Mouse (Mus musculus): ENCODE measurements at regions not wholly inside any gene's neighbourhood (a gene's known extent, or its start where the extent isn't known, plus 50 kb on each side); places are given as distances from the start of the nearest gene placed in this dataset.
"Not testable (repeated sequence)": the region's sequence is repeated elsewhere in the genome, so short reads cannot be mapped to it uniquely, and the experiment has no call there.

GRCm38 (mm10) chr13:72326201-72326600 lies 302.4 kb upstream of the Irx2 start:
- not testable (repeated sequence) for H3K4me1 ChIP-seq (ENCODE audit: control insufficient read depth, insufficient read depth, low read length); H3K27me3 ChIP-seq (ENCODE audit: control insufficient read depth, insufficient read depth, low read length); H3K4me2 ChIP-seq (ENCODE audit: low read length); ATAC-seq (ENCODE audit: low FRiP score, low TSS enrichment); H3K27ac ChIP-seq (replicated peaks; ENCODE audit: low read depth, low read length); DNase-seq; H3K36me3 ChIP-seq (ENCODE audit: control insufficient read depth, insufficient read depth, low read length); H3K4me3 ChIP-seq (replicated peaks; ENCODE audit: low read depth, low read length); H3K9ac ChIP-seq (replicated peaks; ENCODE audit: low read length); H3K9me3 ChIP-seq (ENCODE audit: control insufficient read depth, low read length)
- WGBS = 63% methylated on average over 1 of the region's 1 CpGs

- peak; percentile 53 for DNase-seq
- Histone ChIP-seq H3K9ac (replicated peaks; ENCODE audit: low read length) (no peak overlapping the region), H3K27ac (replicated peaks; ENCODE audit: low read depth, low read length) (no peak overlapping the region), H3K27me3 (ENCODE audit: control insufficient read depth, insufficient read depth, low read length) (peaks cover 13% of the 10 kb centered on the region; the same call in 1 of the 2 replicates), H3K36me3 (ENCODE audit: control insufficient read depth, insufficient read depth, low read length) (no peaks in the 10 kb centered on the region), H3K4me1 (ENCODE audit: control insufficient read depth, insufficient read depth, low read length) (peaks cover 15% of the 10 kb centered on the region), H3K4me2 (ENCODE audit: low read length) (0 out of 2 replicates have a peak overlapping the region, but pooled peaks have one; percentile 15), H3K4me3 (replicated peaks; ENCODE audit: low read depth, low read length) (no peak overlapping the region), H3K9me3 (ENCODE audit: control insufficient read depth, low read length) (no peaks in the 10 kb centered on the region)
- ATAC-seq (ENCODE audit: low FRiP score, low TSS enrichment) = peak; percentile 34; the same call in 1 of the 2 replicates
- WGBS = 5% methylated on average over 6 of the region's 6 CpGs
These were observed 282.9 kb upstream of the Irx2 start for GRCm38 (mm10) chr13:72345647-72346133.

DNA sequence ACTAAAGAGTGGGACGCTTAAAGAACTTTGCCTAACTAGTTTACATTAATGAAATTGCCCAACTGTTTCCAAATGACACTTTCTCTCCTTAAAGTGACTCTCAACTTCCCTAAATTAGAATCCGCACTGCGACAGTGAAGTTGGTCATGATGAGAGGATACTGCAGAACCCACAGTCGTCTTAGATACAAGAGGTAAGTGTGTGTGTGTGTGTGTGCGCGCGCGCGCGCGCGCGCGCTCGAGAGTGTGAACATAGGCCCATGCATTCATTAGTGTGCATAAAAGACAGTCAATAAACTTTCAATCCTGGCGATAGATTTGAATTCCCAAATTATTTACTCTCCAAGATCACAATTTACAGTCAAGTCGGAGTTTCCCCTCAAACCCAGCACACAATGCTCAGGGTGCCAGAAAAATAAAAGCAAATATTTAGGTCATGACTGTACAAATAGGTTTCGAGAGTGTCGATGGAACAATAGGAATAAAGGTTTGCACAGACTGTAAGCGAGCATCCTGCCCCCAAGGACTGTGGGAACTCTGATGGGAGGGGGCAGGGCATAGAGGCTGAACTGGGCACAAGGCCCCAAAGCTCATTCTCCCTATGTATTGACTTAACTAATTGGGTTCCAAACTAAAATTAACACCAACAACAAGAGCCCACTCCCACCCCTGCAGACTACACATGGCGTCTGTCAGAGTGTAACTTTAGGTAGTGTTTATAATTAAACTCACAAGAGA lies 282.2 kb upstream of the Irx2 start:
- 30% methylated on average over 21 of the region's 21 CpGs for WGBS
- Histone ChIP-seq H3K36me3 (ENCODE audit: control insufficient read depth, insufficient read depth, low read length) (no peaks in the 10 kb centered on the region), H3K27me3 (ENCODE audit: control insufficient read depth, insufficient read depth, low read length) (peaks cover 13% of the 10 kb centered on the region; the same call in 1 of the 2 replicates), H3K4me2 (ENCODE audit: low read length) (no peak overlapping the region), H3K9ac (replicated peaks; ENCODE audit: low read length) (no peak overlapping the region), H3K4me1 (ENCODE audit: control insufficient read depth, insufficient read depth, low read length) (peaks cover 15% of the 10 kb centered on the region), H3K4me3 (replicated peaks; ENCODE audit: low read depth, low read length) (no peak overlapping the region), H3K9me3 (ENCODE audit: control insufficient read depth, low read length) (no peaks in the 10 kb centered on the region), H3K27ac (replicated peaks; ENCODE audit: low read depth, low read length) (no peak overlapping the region)
- no peak for ATAC-seq (ENCODE audit: low FRiP score, low TSS enrichment)
- DNase-seq = peak; percentile 42

- Histone ChIP-seq H3K4me2 (ENCODE audit: low read length) (no peak overlapping the region), H3K9me3 (ENCODE audit: control insufficient read depth, low read length) (no peaks in the 10 kb centered on the region), H3K4me1 (ENCODE audit: control insufficient read depth, insufficient read depth, low read length) (peaks cover 19% of the 10 kb centered on the region), H3K36me3 (ENCODE audit: control insufficient read depth, insufficient read depth, low read length) (no peaks in the 10 kb centered on the region), H3K27me3 (ENCODE audit: control insufficient read depth, insufficient read depth, low read length) (peaks cover 13% of the 10 kb centered on the region; the same call in 1 of the 2 replicates), H3K27ac (replicated peaks; ENCODE audit: low read depth, low read length) (no peak overlapping the region), H3K4me3 (replicated peaks; ENCODE audit: low read depth, low read length) (no peak overlapping the region), H3K9ac (replicated peaks; ENCODE audit: low read length) (no peak overlapping the region)
- DNase-seq = no peak
- ATAC-seq (ENCODE audit: low FRiP score, low TSS enrichment) = no peak
- WGBS = 83% methylated on average over 14 of the region's 14 CpGs
These were observed 281.6 kb upstream of the Irx2 start for GRCm38 (mm10) chr13:72346944-72347586.

DNA sequence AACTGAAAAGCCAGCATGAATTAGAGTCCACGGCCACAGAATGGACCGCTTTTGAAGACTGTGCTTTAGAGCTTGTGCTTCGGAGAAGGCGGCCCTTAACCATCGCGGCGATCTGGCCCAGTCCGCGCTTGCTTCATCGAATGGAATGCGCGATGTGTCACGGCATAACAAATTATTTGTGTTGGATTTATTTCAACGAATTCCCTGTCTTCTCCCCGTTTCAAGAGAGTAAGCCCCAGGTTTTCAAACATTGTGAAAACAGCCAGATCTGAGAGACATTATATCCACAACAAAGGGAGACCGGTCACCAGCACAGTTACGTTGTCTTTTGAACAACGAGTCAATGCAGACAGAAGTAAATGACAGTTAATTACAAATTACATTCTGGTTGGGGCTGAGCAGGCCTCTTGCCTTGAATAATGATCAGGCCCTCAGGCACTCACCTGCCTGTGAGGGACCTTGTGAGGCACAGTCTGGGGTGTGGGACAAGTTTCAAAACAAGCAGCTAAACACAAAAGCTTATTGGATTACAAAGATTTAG lies 275.9 kb upstream of the Irx2 start:
- H3K4me3 ChIP-seq (replicated peaks; ENCODE audit: low read depth, low read length) = no peak overlapping the region
- H3K9me3 ChIP-seq (ENCODE audit: control insufficient read depth, low read length) = no peaks in the 10 kb centered on the region
- peaks cover 22% of the 10 kb centered on the region for H3K4me1 ChIP-seq (ENCODE audit: control insufficient read depth, insufficient read depth, low read length)
- peaks cover 17% of the 10 kb centered on the region; the same call in 1 of the 2 replicates for H3K27me3 ChIP-seq (ENCODE audit: control insufficient read depth, insufficient read depth, low read length)
- 0 out of 2 replicates have a peak overlapping the region, but pooled peaks have one; percentile 43 for H3K27ac ChIP-seq (replicated peaks; ENCODE audit: low read depth, low read length)
- H3K9ac ChIP-seq (replicated peaks; ENCODE audit: low read length) = no peak overlapping the region
- ATAC-seq (ENCODE audit: low FRiP score, low TSS enrichment) (peak; percentile 68; the same call in 1 of the 2 replicates), DNase-seq (peak; percentile 75)
- no peaks in the 10 kb centered on the region for H3K36me3 ChIP-seq (ENCODE audit: control insufficient read depth, insufficient read depth, low read length)
- H3K4me2 ChIP-seq (ENCODE audit: low read length) = peak overlapping the region; percentile 34
- 12% methylated on average over 18 of the region's 18 CpGs for WGBS

GRCm38 (mm10) chr13:72355297-72355696 lies 273.3 kb upstream of the Irx2 start:
- peaks cover 5% of the 10 kb centered on the region; the same call in 1 of the 2 replicates for H3K27me3 ChIP-seq (ENCODE audit: control insufficient read depth, insufficient read depth, low read length)
- 88% methylated on average over 1 of the region's 1 CpGs for WGBS
- no peak for ATAC-seq (ENCODE audit: low FRiP score, low TSS enrichment)
- H3K4me2 ChIP-seq (ENCODE audit: low read length) = no peak overlapping the region
- H3K27ac ChIP-seq (replicated peaks; ENCODE audit: low read depth, low read length) = no peak overlapping the region
- no peaks in the 10 kb centered on the region for H3K9me3 ChIP-seq (ENCODE audit: control insufficient read depth, low read length)
- H3K4me1 ChIP-seq (ENCODE audit: control insufficient read depth, insufficient read depth, low read length) = peaks cover 22% of the 10 kb centered on the region
- DNase-seq = no peak
- no peak overlapping the region for H3K4me3 ChIP-seq (replicated peaks; ENCODE audit: low read depth, low read length)
- H3K36me3 ChIP-seq (ENCODE audit: control insufficient read depth, insufficient read depth, low read length) = no peaks in the 10 kb centered on the region
- H3K9ac ChIP-seq (replicated peaks; ENCODE audit: low read length) = no peak overlapping the region

DNA sequence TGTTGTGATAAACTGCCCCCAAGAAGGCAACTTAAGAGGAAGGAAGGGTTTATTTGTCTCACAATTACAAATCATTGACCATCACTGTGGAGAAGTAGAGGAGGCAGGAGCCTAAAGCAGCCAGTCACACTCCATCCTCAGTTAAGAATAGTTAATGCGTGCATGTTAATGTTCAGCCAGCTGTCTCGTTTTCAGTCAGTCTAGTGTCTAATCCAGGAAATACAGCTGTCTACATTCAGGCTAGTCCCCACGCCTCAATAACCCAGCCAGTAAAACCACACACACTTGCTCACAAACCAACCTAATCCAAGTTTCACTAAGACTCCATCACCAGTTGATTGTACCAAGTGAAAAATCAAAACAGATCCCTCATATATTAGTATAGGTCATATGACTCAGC lies 272.8 kb upstream of the Irx2 start:
- H3K27me3 ChIP-seq (ENCODE audit: control insufficient read depth, insufficient read depth, low read length) = peaks cover 5% of the 10 kb centered on the region; the same call in 1 of the 2 replicates
- H3K4me1 ChIP-seq (ENCODE audit: control insufficient read depth, insufficient read depth, low read length) = peaks cover 22% of the 10 kb centered on the region
- H3K9ac ChIP-seq (replicated peaks; ENCODE audit: low read length) = no peak overlapping the region
- no peak overlapping the region for H3K4me3 ChIP-seq (replicated peaks; ENCODE audit: low read depth, low read length)
- H3K4me2 ChIP-seq (ENCODE audit: low read length) = no peak overlapping the region
- H3K36me3 ChIP-seq (ENCODE audit: control insufficient read depth, insufficient read depth, low read length) = no peaks in the 10 kb centered on the region
- no peak for DNase-seq
- no peak overlapping the region for H3K27ac ChIP-seq (replicated peaks; ENCODE audit: low read depth, low read length)
- no peak for ATAC-seq (ENCODE audit: low FRiP score, low TSS enrichment)
- H3K9me3 ChIP-seq (ENCODE audit: control insufficient read depth, low read length) = no peaks in the 10 kb centered on the region
- 53% methylated on average over 3 of the region's 3 CpGs for WGBS

- Histone ChIP-seq H3K9me3 (ENCODE audit: control insufficient read depth, low read length) (no peaks in the 10 kb centered on the region), H3K27ac (replicated peaks; ENCODE audit: low read depth, low read length) (no peak overlapping the region), H3K27me3 (ENCODE audit: control insufficient read depth, insufficient read depth, low read length) (peaks cover 12% of the 10 kb centered on the region; the same call in 1 of the 2 replicates), H3K4me1 (ENCODE audit: control insufficient read depth, insufficient read depth, low read length) (peaks cover 6% of the 10 kb centered on the region; the same call in 1 of the 2 replicates), H3K36me3 (ENCODE audit: control insufficient read depth, insufficient read depth, low read length) (no peaks in the 10 kb centered on the region), H3K4me2 (ENCODE audit: low read length) (no peak overlapping the region), H3K9ac (replicated peaks; ENCODE audit: low read length) (no peak overlapping the region), H3K4me3 (replicated peaks; ENCODE audit: low read depth, low read length) (no peak overlapping the region)
- DNase-seq = peak; percentile 25
- 28% methylated on average over 8 of the region's 8 CpGs for WGBS
- ATAC-seq (ENCODE audit: low FRiP score, low TSS enrichment) = peak; percentile 43; the same call in 1 of the 2 replicates
These were observed 270.2 kb upstream of the Irx2 start for GRCm38 (mm10) chr13:72358243-72358904.
